Mouse (Mus musculus) small intestine, adult 10 weeks (tissue): Measurements from ENCODE around the gene Exoc3. TPM values are rescaled to one million over a fixed set of nuclear protein-coding genes. Genes with fewer than 3 reads are reported as not detected.

Experiments used
- polyA plus RNA-seq: library from polyadenylated mRNA; stranded (reverse); fragments of 350-450 nt; fragmentation: Illumina TruSeq; extraction: RNeasy Lipid Tissue Mini Kit (QIAGEN cat#74804); gene quantifications from one replicate; pipeline ENCODE4 v1.2.3, GENCODE M21; 2014; ENCODE audit warnings: low replicate concordance

Exoc3 gene
- 32.0 TPM for polyA plus RNA-seq

DNA sequence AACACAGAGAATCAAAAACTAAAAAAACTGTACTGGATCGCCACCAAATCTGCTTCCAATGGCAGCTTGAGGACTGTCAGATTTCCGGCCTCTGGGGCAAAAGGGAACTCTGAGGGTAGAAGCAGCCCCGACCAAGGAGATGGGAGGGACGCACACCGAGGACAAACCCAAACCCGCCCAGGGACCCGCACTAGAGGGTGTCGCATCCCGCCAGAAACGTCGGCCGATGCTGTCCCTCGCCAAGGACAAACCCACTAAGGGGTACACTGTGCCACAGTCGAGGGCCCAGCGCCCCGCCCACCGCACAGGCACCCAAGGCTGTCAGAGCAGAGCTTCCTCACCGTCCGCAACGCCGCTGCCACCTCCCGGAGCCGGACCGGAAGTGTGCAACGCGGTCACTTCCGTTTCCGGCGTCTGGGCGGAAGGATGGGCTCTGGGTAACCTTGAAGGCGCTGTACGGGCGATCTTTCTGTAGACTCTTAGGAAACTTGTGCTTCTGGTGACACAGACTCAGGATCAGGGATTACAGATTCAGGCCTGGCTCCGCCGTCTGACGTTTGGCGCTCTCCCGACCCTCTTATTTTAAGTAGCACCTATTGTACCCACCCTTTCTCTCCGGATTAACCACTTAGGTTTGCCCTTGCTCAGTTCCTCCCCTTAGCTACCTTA lies at the start of gene Exoc3:
Gene Exoc3 (minus strand): TSS at position 416 of the 669 bp plus-strand sequence.

DNA sequence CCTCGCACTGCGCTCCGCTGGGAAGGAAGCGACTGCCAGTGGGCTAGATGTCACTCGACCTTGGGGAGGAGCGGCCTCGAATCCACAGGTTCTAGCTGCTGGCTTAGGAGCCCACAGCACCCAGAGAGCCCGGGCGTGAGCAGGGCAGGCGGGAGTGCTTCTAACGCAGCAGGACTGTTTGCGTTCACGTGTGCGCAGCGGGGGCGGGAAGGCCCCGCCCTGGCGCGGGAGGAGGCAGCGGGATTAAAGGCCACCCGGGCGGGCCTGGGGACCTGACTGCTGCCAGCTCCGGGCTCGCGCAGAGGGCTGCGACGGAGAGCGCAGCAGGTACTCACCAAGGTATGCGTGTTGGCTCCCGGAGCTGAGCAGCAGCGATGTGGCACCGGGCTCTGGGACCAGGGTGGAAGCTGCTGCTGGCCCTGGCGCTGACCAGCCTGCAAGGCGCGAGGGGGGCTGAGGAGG lies 87.4 kb downstream of the Exoc3 start, which contains the start of gene Slc9a3:
Gene Slc9a3 (plus strand): TSS at position 317 of the 462 bp plus-strand sequence.

Other genes starting within 250 kb of the Exoc3 start
- not detected for gene Zdhhc11, start 244.9 kb downstream of the Exoc3 start, polyA plus RNA-seq
- 14.6 TPM for gene Tppp, start 199.3 kb downstream of the Exoc3 start, polyA plus RNA-seq
- gene Cep72, start 146.4 kb downstream of the Exoc3 start, polyA plus RNA-seq: 4.5 TPM
- 90.4 TPM for gene Slc9a3, start 87.3 kb downstream of the Exoc3 start, polyA plus RNA-seq
- gene Ahrr, start 83.6 kb upstream of the Exoc3 start, polyA plus RNA-seq: 5.3 TPM
- 330 TPM for gene Pdcd6, start 108.8 kb upstream of the Exoc3 start, polyA plus RNA-seq
- gene Sdha, start 141.5 kb upstream of the Exoc3 start, polyA plus RNA-seq: 487 TPM
- 11.3 TPM for gene Ccdc127, start 141.6 kb upstream of the Exoc3 start, polyA plus RNA-seq
- gene Lrrc14b, start 155.3 kb upstream of the Exoc3 start, polyA plus RNA-seq: not detected
- 10.8 TPM for gene Zfp72, start 182.1 kb upstream of the Exoc3 start, polyA plus RNA-seq
- gene Ftl1-ps1, start 191.0 kb upstream of the Exoc3 start, polyA plus RNA-seq: 3.9 TPM